Mouse (Mus musculus) bone marrow, adult 2 months (tissue): ENCODE measurements at regions not wholly inside any gene's neighbourhood (a gene's known extent, or its start where the extent isn't known, plus 50 kb on each side); places are given as distances from the start of the nearest gene placed in this dataset.

Source experiments
- CTCF ChIP-seq: fragments of 200-500 bp; IDR thresholded peaks from 2 replicates; pipeline ENCODE4 v1.5.1; 2011; ENCODE audit warnings: low read length, control low read depth; ENCODE audit not compliant: control insufficient read depth, insufficient read depth
- POLR2A ChIP-seq: fragments of 200-500 bp; IDR thresholded peaks from 2 replicates; pipeline ENCODE4 v1.6.1; 2011; ENCODE audit warnings: low read depth, mild to moderate bottlenecking, control low read depth, low read length, borderline replicate concordance; ENCODE audit not compliant: control insufficient read depth

GRCm38 (mm10) chr2:92809226-92809625 is 105.7 kb upstream of the Syt13 start:
- TF ChIP-seq CTCF (no peak), POLR2A (no peak)
